Mouse (Mus musculus) B cell, adult (primary cell): ENCODE data around the gene Ticam1. TPM values are rescaled to one million over a fixed set of nuclear protein-coding genes. Genes with fewer than 3 reads are reported as not detected.

ENCODE experiments used
- total RNA-seq: library from RNA; stranded (reverse); gene quantifications from 4 replicates; pipeline ENCODE4 v1.2.4, GENCODE M21; 2023; ENCODE audit not compliant: inconsistent age

Ticam1 gene
- total RNA-seq, result 22.7 to 27.2 TPM (median 25.2 TPM) in 4 replicates

DNA sequence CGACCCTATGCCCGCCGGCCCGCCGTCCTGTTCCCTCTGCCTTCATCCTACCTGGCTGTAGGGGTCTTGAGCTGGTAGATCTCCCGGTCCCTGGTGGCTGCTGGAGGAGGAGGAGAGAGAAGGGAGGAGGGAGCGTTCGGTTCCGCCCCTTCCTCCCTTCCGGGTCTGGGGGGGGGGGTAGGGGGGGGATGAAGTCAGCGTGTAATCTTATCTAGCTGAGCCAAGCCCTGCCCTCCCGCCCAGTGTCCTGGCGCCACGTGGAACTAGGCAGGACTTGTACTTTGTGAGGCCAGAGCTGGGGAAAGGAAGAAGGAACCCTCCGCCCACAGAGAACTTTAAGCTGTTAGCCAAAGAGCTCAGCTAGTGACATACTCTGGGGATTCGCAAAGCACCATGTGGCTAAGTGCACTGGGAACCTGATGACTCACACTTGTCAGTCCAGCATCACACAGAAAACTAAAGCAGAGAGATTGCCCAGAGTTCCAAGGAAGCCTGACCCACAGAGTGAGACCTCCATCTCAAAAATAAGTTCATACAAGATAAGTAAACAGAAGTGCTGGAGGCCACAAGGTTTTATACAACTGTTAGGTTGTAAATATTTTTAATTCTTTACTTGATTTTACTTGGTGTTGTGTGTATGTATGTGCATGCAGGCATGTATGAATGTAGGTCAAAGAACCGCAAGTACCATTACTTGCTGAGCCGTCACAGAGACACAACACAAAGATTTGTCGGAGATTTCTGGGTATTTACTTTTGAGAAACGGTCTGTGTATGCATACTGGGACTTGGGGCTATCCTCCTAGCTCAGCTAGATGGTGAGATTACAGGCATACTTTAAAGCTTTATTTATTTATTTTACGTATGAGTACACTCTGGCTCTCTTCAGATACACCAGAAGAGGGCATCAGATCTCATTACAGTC, at the start of gene Ticam1:
Ticam1 (minus strand) TSS at position 144 of the 924 bp plus-strand sequence.

DNA sequence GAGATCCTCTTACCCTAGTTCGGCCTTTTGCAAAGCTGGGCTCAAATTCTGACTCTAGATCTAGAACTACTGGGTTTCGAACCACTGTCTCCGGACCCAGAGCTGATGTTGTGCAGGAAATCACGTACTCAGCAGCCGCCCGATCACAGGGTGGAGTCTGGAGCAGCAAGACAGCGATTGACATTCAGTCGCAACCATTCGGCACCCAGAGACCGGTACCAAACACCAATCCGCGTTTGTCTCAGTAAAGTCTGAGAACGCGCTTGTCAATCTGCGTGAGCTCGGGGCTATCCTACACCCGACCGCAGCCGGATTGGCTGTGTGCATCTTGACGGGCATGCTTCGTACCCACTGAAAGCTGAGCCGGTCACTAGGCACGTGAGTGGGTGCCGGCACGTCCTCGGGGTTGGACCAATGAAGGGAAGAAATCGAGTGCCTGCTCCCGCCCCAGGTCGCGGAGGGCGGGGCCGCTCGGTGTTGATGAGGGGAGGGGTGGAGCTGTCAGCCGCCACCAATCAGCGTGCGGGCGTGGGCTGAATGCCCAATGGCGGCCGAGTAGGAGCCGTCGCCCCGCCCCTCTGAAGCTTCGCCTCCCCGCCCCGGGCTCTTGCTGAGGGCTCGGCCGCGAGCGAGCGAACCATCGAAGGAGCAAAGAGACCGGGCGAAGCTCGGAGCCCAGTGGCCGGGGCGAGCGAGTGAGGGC, 49.0 kb upstream of the Ticam1 start, which contains the start of gene Kdm4b:
Kdm4b (plus strand) TSS at position 613 of the 703 bp plus-strand sequence.

DNA sequence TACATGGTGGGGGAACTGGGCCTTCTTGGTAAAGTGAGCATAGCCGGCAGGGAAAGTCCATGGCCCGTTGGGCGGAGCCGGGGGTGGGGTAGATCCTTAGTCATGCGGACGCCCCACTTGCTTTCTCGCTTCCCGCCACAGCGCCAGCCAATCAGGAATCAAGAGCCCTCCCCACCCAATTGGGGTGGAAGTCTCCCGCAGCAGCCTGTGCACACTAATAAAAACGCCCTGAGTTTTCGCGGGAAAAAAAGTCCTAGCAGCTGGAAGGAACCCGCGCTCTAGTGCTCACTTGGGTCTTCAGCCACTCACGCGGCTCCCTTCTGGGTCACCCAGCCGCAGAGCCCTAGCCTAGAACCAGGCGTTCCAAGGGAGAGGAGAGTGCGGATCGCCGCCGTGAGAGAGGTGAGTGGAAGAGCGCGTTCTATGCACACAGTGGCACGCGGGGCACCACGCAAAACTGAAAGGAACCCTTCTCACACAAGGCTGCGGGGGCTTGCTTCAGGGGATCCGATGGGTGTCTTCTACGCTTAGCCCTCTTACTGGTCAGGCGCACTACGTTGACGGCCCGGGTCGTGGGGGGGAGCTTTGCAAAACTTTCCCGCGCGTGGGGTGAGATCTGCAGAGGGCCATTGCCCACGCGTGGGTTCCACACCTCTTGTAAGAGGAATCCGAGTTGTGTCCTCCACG, 26.7 kb upstream of the Ticam1 start, which contains the start of gene Uhrf1:
Uhrf1 (plus strand) TSS at position 162 of the 687 bp plus-strand sequence.

DNA sequence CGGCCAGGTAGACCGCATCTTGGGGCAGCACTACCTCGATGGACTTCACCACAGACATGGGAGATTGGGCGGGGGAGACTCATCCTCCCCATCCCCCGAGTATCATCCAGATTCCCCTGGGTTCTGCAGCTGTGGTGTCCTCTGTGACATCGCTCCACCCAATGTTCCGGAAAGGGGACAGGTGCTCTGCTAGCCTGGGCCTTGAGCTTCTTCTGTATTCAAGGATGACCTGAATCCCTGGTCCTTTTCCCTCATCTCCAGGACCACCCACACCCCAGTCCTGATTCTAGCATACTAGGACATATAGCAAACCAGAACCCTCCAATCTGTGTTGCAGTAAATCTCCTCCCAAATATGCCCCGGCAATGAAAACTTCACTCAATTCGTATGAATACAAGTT, 23.6 kb upstream of the Ticam1 start, which contains the start of gene Arrdc5:
Arrdc5 (minus strand) TSS at position 101 of the 400 bp plus-strand sequence.

DNA sequence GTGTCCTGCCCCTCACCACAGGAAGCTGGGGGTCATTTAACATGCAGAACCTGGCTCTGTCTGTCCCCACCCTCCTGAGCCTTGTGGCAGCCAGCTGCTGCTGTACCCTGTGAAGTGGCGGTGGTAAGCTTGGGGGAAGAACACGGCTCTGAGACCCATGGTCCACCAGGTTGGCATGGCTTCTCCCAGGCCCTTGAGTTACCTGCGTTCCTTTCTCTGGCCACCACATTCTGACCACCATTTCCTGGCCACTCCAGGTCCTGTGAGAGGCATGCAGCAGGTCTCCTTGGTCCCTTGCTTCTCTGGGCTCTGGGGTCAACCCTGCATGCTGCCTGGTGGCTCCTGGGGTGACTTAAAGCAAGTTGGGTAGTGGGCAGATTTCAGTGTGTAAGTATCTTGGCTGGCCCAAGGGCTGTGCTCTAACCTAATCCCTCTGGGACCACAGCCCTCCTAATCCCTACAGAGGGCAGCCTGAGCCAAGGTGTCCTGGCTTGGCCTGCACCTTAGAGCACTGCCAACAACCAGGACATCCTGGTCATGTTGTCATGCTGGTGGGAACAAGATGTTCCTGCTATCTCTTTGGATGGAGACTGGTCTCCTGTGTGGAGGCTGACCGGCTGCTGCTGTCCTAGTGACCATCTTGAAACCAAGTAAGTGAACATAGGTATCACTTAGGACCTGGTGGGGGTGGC, 16.1 kb upstream of the Ticam1 start, which contains the start of gene Plin3:
Plin3 (minus strand) TSS at position 343 of the 692 bp plus-strand sequence.

DNA sequence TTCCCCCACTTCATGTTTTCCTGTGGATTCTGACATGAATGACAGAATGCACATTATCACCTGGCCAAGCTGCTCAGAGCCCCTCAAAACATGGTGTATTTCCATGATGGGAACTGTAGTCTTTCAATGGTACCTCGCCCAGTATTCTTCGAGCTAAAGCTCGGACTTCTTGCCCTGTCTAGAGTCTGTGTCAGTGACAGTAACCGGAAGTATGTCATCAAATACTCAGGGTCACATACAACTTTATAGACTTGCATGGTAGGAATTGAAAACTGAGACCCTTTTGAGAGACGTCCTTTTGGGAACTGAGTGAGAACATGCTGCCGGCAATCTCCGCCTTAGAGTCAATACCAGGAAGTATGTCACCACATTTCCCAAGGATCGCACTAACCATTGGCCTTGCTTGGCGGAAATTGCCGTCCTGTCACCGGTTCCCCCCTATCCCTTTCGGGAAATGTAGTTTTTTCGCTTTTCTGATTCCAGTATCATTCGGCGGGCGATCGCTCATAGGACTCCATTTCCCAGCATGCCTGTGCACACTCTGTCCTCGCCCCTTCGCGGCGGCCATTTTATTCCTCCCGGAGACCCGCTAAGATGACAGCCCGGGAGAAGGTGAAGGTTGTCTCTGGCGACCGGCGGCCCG, 20.2 kb downstream of the Ticam1 start, which contains the start of gene Fem1a:
Fem1a (plus strand) TSS at position 572 of the 643 bp plus-strand sequence.

Other genes starting within 250 kb of the Ticam1 start
- gene Sh3gl1, start 240.2 kb downstream of the Ticam1 start, total RNA-seq, result 86.0 to 87.5 TPM (median 87.0 TPM) in 4 replicates
- gene Chaf1a, start 236.3 kb downstream of the Ticam1 start, total RNA-seq, result 3.1 to 4.3 TPM (median 3.7 TPM) in 4 replicates
- gene Ubxn6, start 201.8 kb downstream of the Ticam1 start, total RNA-seq, result 69.0 to 71.9 TPM (median 71.0 TPM) in 4 replicates
- 102 to 112 TPM (median 107 TPM) in 4 replicates for gene Hdgfl2, start 197.2 kb downstream of the Ticam1 start, total RNA-seq
- gene Plin4, start 167.0 kb downstream of the Ticam1 start, total RNA-seq, result not detected in 4 replicates
- not detected in 4 replicates for gene Plin5, start 159.2 kb downstream of the Ticam1 start, total RNA-seq
- gene Lrg1, start 154.8 kb downstream of the Ticam1 start, total RNA-seq, result not detected in 4 replicates
- gene Sema6b, start 136.4 kb downstream of the Ticam1 start, total RNA-seq, result 0.42 to 1.1 TPM (median 0.92 TPM) in 4 replicates
- 0.19 to 0.51 TPM (median 0.41 TPM) in 4 replicates for gene Tnfaip8l1, start 114.3 kb downstream of the Ticam1 start, total RNA-seq
- 50.0 to 56.0 TPM (median 53.0 TPM) in 4 replicates for gene Mydgf, start 92.9 kb downstream of the Ticam1 start, total RNA-seq
- gene Dpp9, start 57.9 kb downstream of the Ticam1 start, total RNA-seq, result 52.3 to 59.2 TPM (median 53.1 TPM) in 4 replicates
- gene Fem1a, start 20.0 kb downstream of the Ticam1 start, total RNA-seq, result 27.2 to 30.4 TPM (median 28.6 TPM) in 4 replicates
- 11.6 to 16.2 TPM (median 15.4 TPM) in 4 replicates for gene Plin3, start 16.1 kb upstream of the Ticam1 start, total RNA-seq
- gene Arrdc5, start 23.5 kb upstream of the Ticam1 start, total RNA-seq, result not detected in 4 replicates
- 13.7 to 22.6 TPM (median 17.5 TPM) in 4 replicates for gene Uhrf1, start 26.5 kb upstream of the Ticam1 start, total RNA-seq
- 66.1 to 73.1 TPM (median 68.8 TPM) in 4 replicates for gene Kdm4b, start 49.3 kb upstream of the Ticam1 start, total RNA-seq
- 15.5 to 29.4 TPM (median 18.4 TPM) in 4 replicates for gene Ptprs, start 199.7 kb upstream of the Ticam1 start, total RNA-seq
- not detected in 4 replicates for gene Znrf4, start 235.6 kb upstream of the Ticam1 start, total RNA-seq